Mouse (Mus musculus) bone marrow, adult 2 months (tissue): ENCODE data around the gene Luzp1. TPM values are rescaled to one million over a fixed set of nuclear protein-coding genes. Genes with fewer than 3 reads are reported as not detected.

Source experiments
- H3K27ac ChIP-seq: fragments of 200-500 bp; 2 replicates; pipeline ENCODE4 v1.5.1; 2012; ENCODE audit warnings: low read depth, mild to moderate bottlenecking, control low read depth, inconsistent platforms, low read length; ENCODE audit not compliant: control insufficient read depth, poor library complexity, insufficient read depth
- H3K4me1 ChIP-seq: fragments of 200-500 bp; 2 replicates; pipeline ENCODE4 v1.6.1; 2011; ENCODE audit warnings: low read length; ENCODE audit not compliant: control insufficient read depth, insufficient read depth
- H3K4me3 ChIP-seq: fragments of 200-500 bp; replicated peaks from 2 replicates; pipeline ENCODE3; 2011; ENCODE audit warnings: mild to moderate bottlenecking, low read depth, low read length, control low read depth; ENCODE audit not compliant: control insufficient read depth
- CTCF ChIP-seq: fragments of 200-500 bp; IDR thresholded peaks from 2 replicates; pipeline ENCODE4 v1.5.1; 2011; ENCODE audit warnings: low read length, control low read depth; ENCODE audit not compliant: control insufficient read depth, insufficient read depth
- POLR2A ChIP-seq: fragments of 200-500 bp; IDR thresholded peaks from 2 replicates; pipeline ENCODE4 v1.6.1; 2011; ENCODE audit warnings: low read depth, mild to moderate bottlenecking, control low read depth, low read length, borderline replicate concordance; ENCODE audit not compliant: control insufficient read depth
- WGBS: fragments of 180-500 bp; shearing (Covaris S2); methylation state at CpG from one replicate; pipeline ENCODE4 v1.1.7; 2018; 5-methylcytosine and 5-hydroxymethylcytosine counted together
- polyA plus RNA-seq: library from polyadenylated mRNA; stranded (reverse); fragments of >200 nt; gene quantifications from 2 replicates; pipeline ENCODE4 v1.2.4, GENCODE M21; 2011; ENCODE audit warnings: low replicate concordance; ENCODE audit not compliant: missing spikeins, insufficient read depth, insufficient read length

Gene Luzp1
- polyA plus RNA-seq = 1.2 and 2.8 TPM in 2 replicates

DNA sequence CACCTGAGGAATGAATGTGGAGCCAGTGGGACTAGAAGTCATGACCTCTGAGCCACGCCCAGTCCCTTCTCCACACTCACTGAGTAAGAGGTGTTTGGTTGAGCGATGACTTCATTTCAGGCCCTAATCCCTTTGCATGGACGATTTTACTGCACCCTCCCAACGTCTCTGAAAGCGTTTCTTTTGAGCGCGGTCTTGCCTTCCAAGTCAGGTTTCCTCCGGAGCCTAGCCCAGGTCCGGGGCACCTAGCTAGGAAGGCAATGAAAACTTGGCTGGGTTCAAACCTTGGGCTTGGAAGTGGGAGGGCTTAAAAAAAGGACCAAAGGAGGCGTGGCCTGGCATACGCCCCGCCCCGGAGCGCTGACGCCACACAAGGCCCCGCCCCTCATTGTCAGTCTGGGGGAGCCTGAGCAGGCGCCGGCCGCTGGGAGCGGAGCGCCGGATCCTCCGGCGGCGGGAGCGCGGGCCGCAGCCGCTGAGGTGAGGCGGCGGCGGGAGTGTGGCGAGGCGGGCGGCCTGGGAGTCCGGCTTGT, at the start of gene Luzp1:
TSS of gene Luzp1 (plus strand) at position 391 of the 533 bp plus-strand sequence.
- WGBS = 3% methylated on average over 36 of the region's 36 CpGs
- H3K27ac ChIP-seq = no peak within 1 kb of the TSS; the same call in 1 of the 2 replicates
- no peaks in the 10 kb centered on the region for H3K4me1 ChIP-seq
- H3K4me3 ChIP-seq = peak within 1 kb of the TSS; percentile 65
- TF ChIP-seq CTCF (no peak), POLR2A (no peak)

DNA sequence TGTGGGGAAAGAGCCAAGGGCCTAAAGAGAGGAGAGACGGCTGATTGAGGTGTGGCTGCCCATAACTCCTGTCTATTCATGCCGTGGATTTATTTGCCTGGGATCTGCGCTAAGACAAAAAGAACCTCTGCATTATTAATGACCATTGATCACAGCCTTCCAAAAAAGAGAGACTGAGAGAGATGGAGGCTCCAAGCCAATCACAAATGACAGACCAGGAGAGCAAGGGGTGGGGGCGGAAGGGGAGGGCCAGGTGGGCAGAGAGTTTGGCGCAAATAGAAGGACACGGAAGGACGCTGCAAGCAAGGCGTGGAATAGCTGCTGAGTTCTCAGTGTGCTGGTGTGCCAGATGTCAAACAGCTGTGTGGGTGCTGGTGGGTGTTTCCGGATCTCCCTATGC, 46.3 kb upstream of the Luzp1 start, which contains the start of gene Htr1d:
TSS of gene Htr1d (plus strand) at position 301 of the 400 bp plus-strand sequence.
- WGBS = 78% methylated on average over 9 of the region's 9 CpGs
- H3K4me3 ChIP-seq = no peak within 1 kb of the TSS
- no peaks in the 10 kb centered on the region for H3K4me1 ChIP-seq
- TF ChIP-seq CTCF (no peak), POLR2A (no peak)
- H3K27ac ChIP-seq = no peak within 1 kb of the TSS

DNA sequence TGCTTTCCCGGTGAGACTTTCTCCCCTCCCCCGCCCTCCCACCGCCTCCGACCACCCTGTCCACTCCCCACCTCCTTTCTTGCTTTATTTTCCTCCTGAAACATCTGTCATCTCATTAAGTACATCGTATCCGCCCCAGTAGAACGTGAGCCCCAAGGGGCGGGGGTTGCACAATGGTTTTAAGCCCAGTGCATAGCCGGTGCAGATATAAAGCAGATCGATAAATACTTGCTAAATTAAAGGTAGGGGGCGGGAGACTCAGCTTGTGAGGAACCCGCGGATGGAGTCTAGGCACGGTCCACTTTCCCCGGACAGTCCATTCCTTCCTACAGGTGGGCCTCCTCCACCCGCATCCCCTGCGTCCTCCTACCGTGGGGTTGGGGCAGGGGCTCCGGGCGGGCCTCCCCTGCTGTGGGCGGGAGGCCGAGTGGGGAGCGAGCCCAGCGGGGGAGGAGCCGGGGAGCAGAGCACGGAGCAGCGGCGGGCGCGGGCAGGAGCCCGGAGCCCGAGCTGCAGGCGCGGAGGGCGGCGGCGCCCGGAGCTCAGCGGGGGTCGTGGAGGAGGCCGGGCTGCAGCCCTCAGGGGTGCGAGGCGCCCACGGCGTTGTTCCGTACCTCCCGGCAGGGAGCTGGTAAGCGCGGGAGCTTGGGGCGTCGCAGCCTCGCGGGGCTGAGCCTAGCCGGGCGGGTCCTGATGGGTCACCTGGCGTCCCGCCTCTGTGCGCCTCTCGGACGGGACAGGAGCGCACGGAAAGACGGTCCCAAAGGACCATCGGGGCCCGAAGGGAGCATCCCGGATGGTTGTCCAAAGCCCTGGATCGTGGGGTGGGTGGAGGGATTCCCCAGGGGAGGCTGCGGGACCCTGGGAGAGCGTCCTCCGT, 45.2 kb upstream of the Luzp1 start:
- Histone ChIP-seq H3K4me1 (no peaks in the 10 kb centered on the region), H3K4me3 (no peak overlapping the region), H3K27ac (no peak overlapping the region)
- no peak for TF ChIP-seq CTCF
- no peak for TF ChIP-seq POLR2A
- 3% methylated on average over 70 of the region's 70 CpGs for WGBS

- no peak overlapping the region for H3K27ac ChIP-seq
Observed at GRCm38 (mm10) chr4:136425000-136425288, 44.6 kb upstream of the Luzp1 start.

GRCm38 (mm10) chr4:136430609-136431375, 38.8 kb upstream of the Luzp1 start:
- Histone ChIP-seq H3K27ac (no peak overlapping the region), H3K4me3 (no peak overlapping the region), H3K4me1 (no peaks in the 10 kb centered on the region)
- WGBS = 42% methylated on average over 11 of the region's 11 CpGs
- TF ChIP-seq CTCF (no peak), POLR2A (no peak)

More at GRCm38 (mm10) chr4:136425000-136425288, 44.6 kb upstream of the Luzp1 start:
- no peak for TF ChIP-seq POLR2A
- peak; percentile 19; the same call in 1 of the 2 replicates for TF ChIP-seq CTCF
- WGBS = 7% methylated on average over 15 of the region's 15 CpGs
- Histone ChIP-seq H3K4me3 (no peak overlapping the region), H3K4me1 (no peaks in the 10 kb centered on the region)

GRCm38 (mm10) chr4:136431376-136431693, 38.2 kb upstream of the Luzp1 start:
- H3K27ac ChIP-seq = no peak overlapping the region
- 0% methylated on average over 3 of the region's 3 CpGs for WGBS
- TF ChIP-seq POLR2A (no peak), CTCF (peak; percentile 43; the same call in 1 of the 2 replicates)
- H3K4me3 ChIP-seq = no peak overlapping the region
- H3K4me1 ChIP-seq = no peaks in the 10 kb centered on the region

- Histone ChIP-seq H3K4me3 (no peak overlapping the region), H3K4me1 (no peaks in the 10 kb centered on the region), H3K27ac (no peak overlapping the region)
- 77% methylated on average over 4 of the region's 4 CpGs for WGBS
- TF ChIP-seq CTCF (no peak), POLR2A (no peak)
Observed at GRCm38 (mm10) chr4:136434029-136434428, 35.5 kb upstream of the Luzp1 start.

- TF ChIP-seq POLR2A (no peak), CTCF (no peak)
- WGBS = 84% methylated on average over 4 of the region's 4 CpGs
- Histone ChIP-seq H3K27ac (no peak overlapping the region), H3K4me1 (no peaks in the 10 kb centered on the region), H3K4me3 (no peak overlapping the region)
Observed at GRCm38 (mm10) chr4:136439106-136439505, 30.5 kb upstream of the Luzp1 start.
